Mouse (Mus musculus): Measurements from ENCODE around the gene Osbpl2.

DNA sequence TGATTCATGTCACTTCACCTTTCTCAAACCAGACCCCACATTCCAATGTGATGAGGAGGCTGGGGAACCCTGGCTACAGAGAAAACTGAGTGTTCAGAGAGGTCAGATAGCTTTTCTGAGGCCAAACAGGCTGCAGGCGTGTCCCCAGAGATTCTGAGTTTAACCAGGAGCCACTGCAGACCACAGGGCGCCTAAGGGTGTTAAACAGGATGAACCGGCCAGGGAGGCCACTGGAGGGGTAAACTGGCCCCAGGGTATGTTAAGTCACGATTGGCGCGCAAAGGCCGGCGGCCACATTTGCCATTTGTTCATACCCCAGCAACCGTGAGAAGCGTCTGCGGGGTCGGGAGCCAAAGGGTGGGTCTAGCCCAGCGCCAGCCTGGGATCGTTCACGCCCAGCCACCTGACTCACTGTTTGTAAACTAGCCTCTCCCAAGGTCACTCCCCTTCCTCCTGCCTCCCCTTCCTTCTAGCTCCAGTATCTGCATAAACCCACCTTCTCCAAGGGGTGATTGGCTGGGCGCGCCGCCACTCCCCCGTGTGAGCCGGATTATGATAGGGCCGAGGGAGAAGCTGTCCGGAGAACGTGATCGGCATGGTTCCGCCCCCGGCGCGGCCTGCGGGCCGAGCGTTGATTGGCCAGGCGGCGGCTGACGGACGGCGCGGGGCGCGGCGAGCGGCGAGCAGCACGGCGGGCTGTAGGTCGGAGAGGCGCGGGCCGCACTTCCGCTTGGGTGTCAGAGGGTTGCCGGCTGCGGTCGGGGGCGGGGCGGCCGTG, at the start of gene Osbpl2:
- TF ChIP-seq POLR2A (IDR thresholded peaks at IDR 0.05; ENCODE audit: borderline replicate concordance, extremely low read depth, insufficient read depth, insufficient read length, poor library complexity, severe bottlenecking) (peak; percentile 85), CTCF (IDR thresholded peaks at IDR 0.05; ENCODE audit: borderline replicate concordance, extremely low read depth, insufficient read depth, insufficient read length) (no peak)
